Mouse (Mus musculus): ENCODE results near the gene Gpd2. TPM values are rescaled to one million over a fixed set of nuclear protein-coding genes. Genes with fewer than 3 reads are reported as not detected.

The Gpd2 gene
- polyA plus RNA-seq, 1 experiment from 2014 or later, result 22.2 TPM

- ATAC-seq (ENCODE audit: insufficient read depth, low FRiP score, low TSS enrichment), result no peak
- Histone ChIP-seq H3K4me2 (ENCODE audit: low read depth) (no peak overlapping the region), H3K4me1 (ENCODE audit: control insufficient read depth, insufficient read depth, low read length) (no peaks in the 10 kb centered on the region), H3K4me3 (ENCODE audit: low read depth, low read length) (no peak overlapping the region), H3K27ac (ENCODE audit: low read depth, low read length) (no peak overlapping the region), H3K9ac (ENCODE audit: low read length) (no peak overlapping the region), H3K36me3 (ENCODE audit: control insufficient read depth, insufficient read depth, low read length) (no peaks in the 10 kb centered on the region), H3K9me3 (ENCODE audit: control insufficient read depth, low read length) (no peaks in the 10 kb centered on the region), H3K27me3 (ENCODE audit: control insufficient read depth, insufficient read depth, low read length) (no peaks in the 10 kb centered on the region)
- 78% methylated on average over 3 of the region's 3 CpGs for WGBS
- no peak for DNase-seq (ENCODE audit: low spot score)
Observed at GRCm38 (mm10) chr2:57362503-57362902, 125.1 kb downstream of the Gpd2 start.

DNA sequence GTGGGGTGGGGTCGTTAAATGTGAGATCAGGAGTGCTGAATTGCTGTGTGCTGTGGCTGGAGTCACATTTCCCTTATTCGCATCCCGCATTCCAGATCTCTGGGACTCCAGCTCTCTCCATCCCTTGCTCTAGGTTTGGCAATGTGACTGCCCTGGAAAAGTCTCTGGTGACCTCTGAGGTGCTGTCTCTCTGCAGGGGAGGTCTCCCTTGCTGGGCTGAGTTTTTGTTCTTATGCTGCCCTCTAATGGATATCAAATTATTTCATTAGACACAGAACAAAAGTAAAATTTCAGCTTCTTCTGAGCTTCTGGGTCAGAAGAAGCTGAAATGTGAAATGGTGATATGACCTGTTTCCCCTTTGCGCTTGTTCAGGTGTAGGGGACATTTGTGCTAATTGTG, 137.2 kb downstream of the Gpd2 start:
- Histone ChIP-seq H3K27me3 (ENCODE audit: control insufficient read depth, insufficient read depth, low read length) (no peaks in the 10 kb centered on the region), H3K36me3 (ENCODE audit: control insufficient read depth, insufficient read depth, low read length) (no peaks in the 10 kb centered on the region), H3K27ac (ENCODE audit: low read depth, low read length) (no peak overlapping the region), H3K9ac (ENCODE audit: low read length) (no peak overlapping the region), H3K9me3 (ENCODE audit: control insufficient read depth, low read length) (no peaks in the 10 kb centered on the region), H3K4me1 (ENCODE audit: control insufficient read depth, insufficient read depth, low read length) (no peaks in the 10 kb centered on the region), H3K4me3 (ENCODE audit: low read depth, low read length) (no peak overlapping the region), H3K4me2 (ENCODE audit: low read depth) (no peak overlapping the region)
- WGBS, result 35% methylated on average over 4 of the region's 4 CpGs
- no peak for DNase-seq (ENCODE audit: low spot score)
- ATAC-seq (ENCODE audit: insufficient read depth, low FRiP score, low TSS enrichment), result no peak

GRCm38 (mm10) chr2:57375138-57375837, 137.9 kb downstream of the Gpd2 start:
- H3K36me3 ChIP-seq (ENCODE audit: control insufficient read depth, insufficient read depth, low read length), result no peaks in the 10 kb centered on the region
- H3K27me3 ChIP-seq (ENCODE audit: control insufficient read depth, insufficient read depth, low read length), result no peaks in the 10 kb centered on the region
- no peaks in the 10 kb centered on the region for H3K9me3 ChIP-seq (ENCODE audit: control insufficient read depth, low read length)
- H3K4me1 ChIP-seq (ENCODE audit: control insufficient read depth, insufficient read depth, low read length), result no peaks in the 10 kb centered on the region
- H3K27ac ChIP-seq (ENCODE audit: low read depth, low read length), result no peak overlapping the region
- H3K4me2 ChIP-seq (ENCODE audit: low read depth), result no peak overlapping the region
- DNase-seq (ENCODE audit: low spot score), result no peak
- no peak overlapping the region for H3K9ac ChIP-seq (ENCODE audit: low read length)
- peak; percentile 63 for ATAC-seq (ENCODE audit: insufficient read depth, low FRiP score, low TSS enrichment)
- no peak overlapping the region for H3K4me3 ChIP-seq (ENCODE audit: low read depth, low read length)
- 65% methylated on average over 7 of the region's 7 CpGs for WGBS

- Histone ChIP-seq H3K27me3 (ENCODE audit: control insufficient read depth, insufficient read depth, low read length) (no peaks in the 10 kb centered on the region), H3K9ac (ENCODE audit: low read length) (no peak overlapping the region), H3K9me3 (ENCODE audit: control insufficient read depth, low read length) (no peaks in the 10 kb centered on the region), H3K27ac (ENCODE audit: low read depth, low read length) (no peak overlapping the region), H3K4me1 (ENCODE audit: control insufficient read depth, insufficient read depth, low read length) (no peaks in the 10 kb centered on the region), H3K4me2 (ENCODE audit: low read depth) (no peak overlapping the region), H3K36me3 (ENCODE audit: control insufficient read depth, insufficient read depth, low read length) (no peaks in the 10 kb centered on the region), H3K4me3 (ENCODE audit: low read depth, low read length) (no peak overlapping the region)
- peak; percentile 21 for DNase-seq (ENCODE audit: low spot score)
- WGBS, result 16% methylated on average over 8 of the region's 8 CpGs
- ATAC-seq (ENCODE audit: insufficient read depth, low FRiP score, low TSS enrichment), result no peak
Observed at GRCm38 (mm10) chr2:57378147-57378889, 140.9 kb downstream of the Gpd2 start.

- no peak overlapping the region for H3K4me2 ChIP-seq (ENCODE audit: low read depth)
- H3K36me3 ChIP-seq (ENCODE audit: control insufficient read depth, insufficient read depth, low read length), result no peaks in the 10 kb centered on the region
- no peak for DNase-seq (ENCODE audit: low spot score)
- 89% methylated on average over 2 of the region's 2 CpGs for WGBS
- no peaks in the 10 kb centered on the region for H3K9me3 ChIP-seq (ENCODE audit: control insufficient read depth, low read length)
- H3K27me3 ChIP-seq (ENCODE audit: control insufficient read depth, insufficient read depth, low read length), result no peaks in the 10 kb centered on the region
- H3K9ac ChIP-seq (ENCODE audit: low read length), result no peak overlapping the region
- no peak for ATAC-seq (ENCODE audit: insufficient read depth, low FRiP score, low TSS enrichment)
- H3K4me3 ChIP-seq (ENCODE audit: low read depth, low read length), result no peak overlapping the region
- H3K27ac ChIP-seq (ENCODE audit: low read depth, low read length), result no peak overlapping the region
- H3K4me1 ChIP-seq (ENCODE audit: control insufficient read depth, insufficient read depth, low read length), result peaks cover 10% of the 10 kb centered on the region
Observed at GRCm38 (mm10) chr2:57384625-57385024, 147.2 kb downstream of the Gpd2 start.

DNA sequence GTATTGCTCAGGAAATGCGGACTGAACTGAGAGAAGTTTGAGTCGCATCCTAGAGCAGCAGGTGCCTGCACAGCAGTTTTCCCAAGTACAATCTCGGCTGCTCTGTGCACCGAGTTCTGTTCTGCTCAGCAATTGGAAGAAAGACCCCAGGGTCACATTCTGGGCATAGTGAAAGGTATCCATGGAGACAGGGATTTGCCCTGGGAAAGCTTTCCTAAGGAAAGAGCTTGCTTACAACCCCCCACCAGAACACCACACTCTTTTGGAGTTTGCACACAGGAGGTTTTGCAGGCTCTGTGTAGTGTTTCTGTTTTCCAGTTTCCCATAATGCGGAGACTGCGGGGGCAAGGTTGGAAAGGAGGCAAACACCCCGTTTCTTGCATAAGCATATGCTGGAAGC, 150.4 kb downstream of the Gpd2 start:
- Histone ChIP-seq H3K4me2 (ENCODE audit: low read depth) (no peak overlapping the region), H3K36me3 (ENCODE audit: control insufficient read depth, insufficient read depth, low read length) (no peaks in the 10 kb centered on the region), H3K27me3 (ENCODE audit: control insufficient read depth, insufficient read depth, low read length) (no peaks in the 10 kb centered on the region), H3K9ac (ENCODE audit: low read length) (no peak overlapping the region), H3K27ac (ENCODE audit: low read depth, low read length) (no peak overlapping the region), H3K9me3 (ENCODE audit: control insufficient read depth, low read length) (no peaks in the 10 kb centered on the region), H3K4me1 (ENCODE audit: control insufficient read depth, insufficient read depth, low read length) (peaks cover 10% of the 10 kb centered on the region), H3K4me3 (ENCODE audit: low read depth, low read length) (no peak overlapping the region)
- 31% methylated on average over 7 of the region's 7 CpGs for WGBS
- ATAC-seq (ENCODE audit: insufficient read depth, low FRiP score, low TSS enrichment) (peak; percentile 83), DNase-seq (ENCODE audit: low spot score) (peak; percentile 52)

GRCm38 (mm10) chr2:57395071-57395470, 157.6 kb downstream of the Gpd2 start:
- 87% methylated on average over 4 of the region's 4 CpGs for WGBS
- ATAC-seq (ENCODE audit: insufficient read depth, low FRiP score, low TSS enrichment), result no peak

GRCm38 (mm10) chr2:57396061-57396460, 158.6 kb downstream of the Gpd2 start:
- 94% methylated on average over 13 of the region's 13 CpGs for WGBS
- Histone ChIP-seq H3K4me2 (ENCODE audit: low read depth) (no peak overlapping the region), H3K4me1 (ENCODE audit: control insufficient read depth, insufficient read depth, low read length) (no peaks in the 10 kb centered on the region), H3K4me3 (ENCODE audit: low read depth, low read length) (no peak overlapping the region), H3K9me3 (ENCODE audit: control insufficient read depth, low read length) (no peaks in the 10 kb centered on the region), H3K9ac (ENCODE audit: low read length) (no peak overlapping the region), H3K27me3 (ENCODE audit: control insufficient read depth, insufficient read depth, low read length) (no peaks in the 10 kb centered on the region), H3K27ac (ENCODE audit: low read depth, low read length) (no peak overlapping the region), H3K36me3 (ENCODE audit: control insufficient read depth, insufficient read depth, low read length) (no peaks in the 10 kb centered on the region)
- no peak for DNase-seq (ENCODE audit: low spot score)
- no peak for ATAC-seq (ENCODE audit: insufficient read depth, low FRiP score, low TSS enrichment)

More at GRCm38 (mm10) chr2:57395071-57395470, 157.6 kb downstream of the Gpd2 start:
- Histone ChIP-seq H3K9ac (ENCODE audit: low read length) (no peak overlapping the region), H3K27me3 (ENCODE audit: control insufficient read depth, insufficient read depth, low read length) (no peaks in the 10 kb centered on the region), H3K4me1 (ENCODE audit: control insufficient read depth, insufficient read depth, low read length) (no peaks in the 10 kb centered on the region), H3K4me3 (ENCODE audit: low read depth, low read length) (no peak overlapping the region), H3K4me2 (ENCODE audit: low read depth) (no peak overlapping the region), H3K9me3 (ENCODE audit: control insufficient read depth, low read length) (no peaks in the 10 kb centered on the region), H3K36me3 (ENCODE audit: control insufficient read depth, insufficient read depth, low read length) (no peaks in the 10 kb centered on the region), H3K27ac (ENCODE audit: low read depth, low read length) (no peak overlapping the region)
- no peak for DNase-seq (ENCODE audit: low spot score)

GRCm38 (mm10) chr2:57397727-57398126, 160.3 kb downstream of the Gpd2 start:
- no peak overlapping the region for H3K9ac ChIP-seq (ENCODE audit: low read length)
- H3K27ac ChIP-seq (ENCODE audit: low read depth, low read length), result no peak overlapping the region
- H3K4me1 ChIP-seq (ENCODE audit: control insufficient read depth, insufficient read depth, low read length), result no peaks in the 10 kb centered on the region
- H3K4me2 ChIP-seq (ENCODE audit: low read depth), result no peak overlapping the region
- WGBS, result 90% methylated on average over 3 of the region's 3 CpGs
- H3K36me3 ChIP-seq (ENCODE audit: control insufficient read depth, insufficient read depth, low read length), result no peaks in the 10 kb centered on the region
- H3K4me3 ChIP-seq (ENCODE audit: low read depth, low read length), result no peak overlapping the region
- no peaks in the 10 kb centered on the region for H3K27me3 ChIP-seq (ENCODE audit: control insufficient read depth, insufficient read depth, low read length)
- DNase-seq (ENCODE audit: low spot score) (no peak), ATAC-seq (ENCODE audit: insufficient read depth, low FRiP score, low TSS enrichment) (no peak)
- no peaks in the 10 kb centered on the region for H3K9me3 ChIP-seq (ENCODE audit: control insufficient read depth, low read length)
